Mouse (Mus musculus) liver, embryonic 16.5 days (tissue): Measurements from ENCODE around the gene Plekhj1. TPM values are rescaled to one million over a fixed set of nuclear protein-coding genes. Genes with fewer than 3 reads are reported as not detected.

Experiments
- ATAC-seq: fragments of 200-750 bp; cut with Nextera tagmentation; 2 replicates; pipeline ENCODE4 v1.8.0; 2017; ENCODE audit warnings: low read depth, mild to moderate bottlenecking, moderate number of reproducible peaks, moderate library complexity
- H3K27ac ChIP-seq: fragments of 300-500 bp; sonication (generic); 2 replicates; pipeline ENCODE4 v1.5.1; 2014; ENCODE audit warnings: mild to moderate bottlenecking, low read length
- H3K27me3 ChIP-seq: fragments of 300-500 bp; sonication (generic); 2 replicates; pipeline ENCODE4 v1.6.1; 2014; ENCODE audit warnings: low read depth, low read length, mixed read lengths; ENCODE audit not compliant: control insufficient read depth, insufficient read depth
- H3K36me3 ChIP-seq: fragments of 300-500 bp; sonication (generic); 2 replicates; pipeline ENCODE4 v1.6.1; 2014; ENCODE audit warnings: mild to moderate bottlenecking; ENCODE audit not compliant: control insufficient read depth, insufficient read depth
- H3K4me1 ChIP-seq: fragments of 300-500 bp; sonication (generic); 2 replicates; pipeline ENCODE4 v1.6.1; 2014; ENCODE audit warnings: low read depth, low read length, mixed read lengths; ENCODE audit not compliant: control insufficient read depth
- H3K4me2 ChIP-seq: fragments of 300-500 bp; sonication (generic); 2 replicates; pipeline ENCODE4 v1.6.1; 2014; ENCODE audit warnings: low read depth, low read length, mixed read lengths
- H3K4me3 ChIP-seq: fragments of 300-500 bp; sonication (generic); 2 replicates; pipeline ENCODE4 v1.5.1; 2014; ENCODE audit warnings: low read depth, mild to moderate bottlenecking, low read length
- H3K9ac ChIP-seq: fragments of 300-500 bp; sonication (generic); 2 replicates; pipeline ENCODE4 v1.6.1; 2014; ENCODE audit warnings: low read depth, low read length
- H3K9me3 ChIP-seq: fragments of 300-500 bp; sonication (generic); replicated peaks from 2 replicates; pipeline ENCODE4 v1.6.1; 2016; ENCODE audit warnings: low read length; ENCODE audit not compliant: control insufficient read depth
- WGBS: fragments of 180-500 bp; shearing (Covaris S2); extraction: QIAGEN DNeasy Blood & Tissue Kit; methylation state at CpG from one replicate; pipeline ENCODE4 v1.1.7; 2014; ENCODE audit not compliant: insufficient replicate concordance; 5-methylcytosine and 5-hydroxymethylcytosine counted together
- polyA plus RNA-seq: library from polyadenylated mRNA; unstranded; fragments of >200 nt; fragmentation: Nextera tagmentation; extraction: Ambion mirVana; gene quantifications from 2 replicates; pipeline ENCODE4 v1.2.1, GENCODE M21; 2015

Gene Plekhj1
- polyA plus RNA-seq, 1 experiment from 2014 or later: 61.4 TPM

- 11% methylated on average over 18 of the region's 18 CpGs for WGBS
- Histone ChIP-seq H3K4me3 (no peak overlapping the region), H3K9ac (no peak overlapping the region), H3K4me2 (no peak overlapping the region), H3K36me3 (peaks cover 9% of the 10 kb centered on the region), H3K4me1 (peaks cover 38% of the 10 kb centered on the region), H3K27me3 (peaks cover 61% of the 10 kb centered on the region), H3K27ac (no peak overlapping the region), H3K9me3 (no peaks in the 10 kb centered on the region)
- no peak for ATAC-seq
Measured at GRCm38 (mm10) chr10:80808985-80809632, 10.7 kb upstream of the Plekhj1 start.

DNA sequence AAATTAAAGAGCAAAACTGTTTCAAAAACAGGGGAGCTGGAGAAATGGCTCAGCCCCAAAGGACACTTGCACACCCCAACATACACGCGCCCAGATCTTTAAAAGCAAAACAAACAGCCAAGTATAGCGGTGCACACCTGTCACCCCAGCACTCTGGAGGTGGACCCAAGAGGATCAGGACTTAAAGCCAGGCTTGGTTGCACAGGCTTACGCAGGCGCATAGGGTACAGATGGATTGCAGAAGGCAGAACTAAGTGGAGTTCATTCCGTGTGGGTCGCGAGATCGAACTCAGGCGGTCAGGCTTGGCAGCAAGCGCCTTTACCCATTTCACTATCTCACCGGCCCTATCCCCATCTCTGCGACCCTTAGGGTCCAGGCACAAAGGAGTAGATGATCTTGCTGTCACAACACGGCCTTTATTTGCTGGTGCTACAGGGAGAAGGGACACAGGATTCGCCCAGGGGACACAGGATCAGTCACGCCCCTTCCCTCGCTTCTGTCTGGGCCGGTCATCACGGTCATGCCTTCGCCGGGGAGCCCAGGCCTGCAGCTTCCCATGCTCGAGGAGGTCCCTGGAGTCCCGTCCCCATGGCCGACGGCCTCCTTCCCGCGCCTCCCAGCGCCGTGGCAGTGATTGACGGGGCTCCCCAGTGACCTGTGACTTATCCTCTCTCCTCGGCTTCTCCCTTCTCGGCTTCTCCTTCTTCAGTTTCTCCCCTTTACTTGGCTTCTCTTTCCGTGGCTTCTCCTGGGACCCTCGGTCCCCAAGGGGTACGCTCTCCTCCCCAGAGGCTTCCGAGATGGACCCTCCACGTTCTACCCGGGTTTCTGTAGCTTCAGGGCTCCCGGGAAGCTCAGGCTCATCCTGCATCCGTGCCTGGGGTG is 9.9 kb upstream of the Plekhj1 start:
- peaks cover 17% of the 10 kb centered on the region for H3K36me3 ChIP-seq
- 0 out of 2 replicates have a peak overlapping the region, but pooled peaks have one; percentile 0 for H3K4me2 ChIP-seq
- H3K9ac ChIP-seq: no peak overlapping the region
- no peak overlapping the region for H3K27ac ChIP-seq
- no peaks in the 10 kb centered on the region for H3K9me3 ChIP-seq
- H3K27me3 ChIP-seq: peaks cover 60% of the 10 kb centered on the region
- 20% methylated on average over 40 of the region's 40 CpGs for WGBS
- H3K4me3 ChIP-seq: no peak overlapping the region
- no peak for ATAC-seq
- H3K4me1 ChIP-seq: peaks cover 38% of the 10 kb centered on the region

DNA sequence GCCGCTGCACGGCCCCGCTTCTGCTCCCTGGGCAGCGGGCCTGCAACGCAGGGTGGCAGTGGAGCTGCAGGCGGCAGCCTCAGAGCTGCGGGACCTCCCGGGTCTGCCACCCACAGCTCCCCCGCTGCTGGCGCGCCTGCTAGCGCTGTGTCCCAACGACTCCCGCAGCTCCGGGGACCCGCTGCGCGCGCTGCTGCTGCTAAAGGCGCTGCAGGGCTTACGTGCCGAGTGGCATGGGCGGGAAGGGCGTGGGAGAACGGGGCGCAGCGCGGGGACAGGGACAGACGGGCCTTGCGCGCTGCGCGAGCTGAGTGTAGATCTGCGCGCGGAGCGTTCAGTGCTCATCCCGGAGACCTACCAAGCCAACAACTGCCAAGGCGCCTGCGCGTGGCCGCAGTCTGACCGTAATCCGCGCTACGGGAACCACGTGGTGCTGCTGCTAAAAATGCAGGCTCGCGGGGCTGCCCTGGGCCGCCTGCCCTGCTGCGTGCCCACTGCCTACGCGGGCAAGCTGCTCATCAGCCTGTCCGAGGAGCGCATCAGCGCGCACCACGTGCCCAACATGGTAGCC is 8.7 kb upstream of the Plekhj1 start:
- under 1% methylated on average over 58 of the region's 58 CpGs for WGBS
- peaks cover 53% of the 10 kb centered on the region for H3K27me3 ChIP-seq
- no peaks in the 10 kb centered on the region for H3K9me3 ChIP-seq
- H3K4me1 ChIP-seq: peaks cover 38% of the 10 kb centered on the region
- H3K36me3 ChIP-seq: peaks cover 29% of the 10 kb centered on the region
- ATAC-seq: peak; percentile 59
- H3K9ac ChIP-seq: peak overlapping the region; percentile 42
- H3K4me2 ChIP-seq: peak overlapping the region; percentile 78
- H3K27ac ChIP-seq: no peak overlapping the region
- H3K4me3 ChIP-seq: peak overlapping the region; percentile 57

GRCm38 (mm10) chr10:80806341-80807056 is 8.1 kb upstream of the Plekhj1 start:
- Histone ChIP-seq H3K4me3 (peak overlapping the region; percentile 57), H3K27ac (no peak overlapping the region), H3K4me2 (peak overlapping the region; percentile 78), H3K9me3 (no peaks in the 10 kb centered on the region), H3K9ac (peak overlapping the region; percentile 42), H3K27me3 (peaks cover 50% of the 10 kb centered on the region), H3K4me1 (peaks cover 38% of the 10 kb centered on the region), H3K36me3 (peaks cover 36% of the 10 kb centered on the region)
- WGBS: 54% methylated on average over 34 of the region's 34 CpGs
- 0 out of 2 replicates have a peak, but pooled peaks have one; percentile 1 for ATAC-seq

DNA sequence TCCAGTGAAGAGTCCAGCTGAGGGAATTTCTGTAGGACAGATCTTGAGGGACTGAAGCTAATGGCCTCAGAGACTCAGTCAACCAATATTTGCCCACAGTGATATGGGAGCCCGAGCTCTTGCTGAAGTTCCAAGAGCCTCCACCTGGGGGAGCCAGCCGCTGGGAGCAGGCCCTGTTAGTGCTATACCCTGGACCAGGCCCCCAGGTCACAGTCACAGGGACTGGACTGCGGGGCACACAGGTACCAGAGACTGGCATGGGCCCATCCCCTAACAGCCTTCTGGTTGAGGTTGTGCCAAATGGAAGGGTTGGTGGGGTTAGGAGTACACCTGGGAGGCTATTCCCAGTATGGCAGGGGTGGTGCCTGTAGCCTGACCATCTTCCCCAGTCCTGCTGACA is 7.5 kb upstream of the Plekhj1 start:
- Histone ChIP-seq H3K27ac (no peak overlapping the region), H3K9ac (no peak overlapping the region), H3K9me3 (no peaks in the 10 kb centered on the region), H3K36me3 (peaks cover 41% of the 10 kb centered on the region), H3K4me1 (peaks cover 38% of the 10 kb centered on the region), H3K4me2 (no peak overlapping the region), H3K4me3 (no peak overlapping the region), H3K27me3 (peaks cover 46% of the 10 kb centered on the region)
- peak; percentile 64 for ATAC-seq
- 9% methylated on average over 3 of the region's 3 CpGs for WGBS

DNA sequence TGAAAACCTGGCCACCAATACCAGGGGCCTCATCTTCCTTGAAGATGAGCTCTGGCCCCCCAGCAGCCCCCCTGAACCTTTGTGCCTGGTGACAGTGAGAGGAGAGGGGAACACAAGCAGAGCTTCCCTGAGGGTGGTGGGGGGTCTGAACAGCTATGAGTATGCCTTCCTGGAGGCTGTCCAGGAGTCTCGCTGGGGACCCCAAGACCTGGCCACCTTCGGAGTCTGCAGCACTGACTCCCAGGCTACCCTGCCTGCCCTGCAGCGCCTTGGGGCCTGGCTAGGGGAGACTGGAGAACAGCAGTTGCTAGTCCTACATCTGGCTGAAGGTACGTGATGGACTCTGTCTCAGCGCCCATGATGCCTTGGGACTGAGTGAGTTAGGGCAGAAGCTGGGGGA is 6.9 kb upstream of the Plekhj1 start:
- Histone ChIP-seq H3K4me3 (no peak overlapping the region), H3K36me3 (peaks cover 42% of the 10 kb centered on the region), H3K4me2 (no peak overlapping the region), H3K9me3 (no peaks in the 10 kb centered on the region), H3K9ac (no peak overlapping the region), H3K4me1 (peaks cover 38% of the 10 kb centered on the region), H3K27ac (no peak overlapping the region), H3K27me3 (peaks cover 41% of the 10 kb centered on the region)
- WGBS: 77% methylated on average over 5 of the region's 5 CpGs
- no peak for ATAC-seq

GRCm38 (mm10) chr10:80804916-80805315 is 6.5 kb upstream of the Plekhj1 start, which contains the start of gene Amh:
Gene Amh, plus strand, starts transcription at chr10:80805243.
- H3K9me3 ChIP-seq: no peaks in the 10 kb centered on the region
- no peak for ATAC-seq
- WGBS: 66% methylated on average over 6 of the region's 6 CpGs
- H3K4me3 ChIP-seq: no peak within 1 kb of the TSS
- H3K9ac ChIP-seq: no peak within 1 kb of the TSS
- no peak within 1 kb of the TSS for H3K4me2 ChIP-seq
- peaks cover 42% of the 10 kb centered on the region for H3K4me1 ChIP-seq
- peaks cover 42% of the 10 kb centered on the region for H3K36me3 ChIP-seq
- no peak within 1 kb of the TSS for H3K27ac ChIP-seq
- peaks cover 37% of the 10 kb centered on the region for H3K27me3 ChIP-seq

DNA sequence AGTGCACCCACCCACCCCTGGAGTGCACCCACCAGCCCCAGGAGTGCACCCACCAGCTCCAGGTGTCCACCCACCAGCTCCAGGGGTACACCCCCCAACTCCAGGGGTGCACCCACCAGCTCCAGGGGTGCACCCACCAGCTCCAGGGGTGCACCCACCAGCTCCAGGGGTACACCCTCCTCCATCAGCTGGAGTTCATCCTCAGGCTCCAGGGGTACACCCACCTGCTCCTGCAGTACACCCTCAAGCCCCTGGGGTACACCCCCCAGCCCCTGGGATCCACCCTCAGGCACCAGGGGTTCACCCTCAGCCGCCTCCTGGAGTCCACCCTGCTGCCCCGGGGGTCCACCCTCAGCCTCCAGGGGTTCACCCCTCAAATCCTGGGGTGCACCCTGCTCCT is 5.9 kb upstream of the Plekhj1 start:
- 80% methylated on average over 2 of the region's 2 CpGs for WGBS
- Histone ChIP-seq H3K9ac (no peak overlapping the region), H3K36me3 (peaks cover 42% of the 10 kb centered on the region), H3K27me3 (peaks cover 31% of the 10 kb centered on the region), H3K9me3 (no peaks in the 10 kb centered on the region), H3K27ac (no peak overlapping the region), H3K4me2 (no peak overlapping the region), H3K4me1 (peaks cover 47% of the 10 kb centered on the region), H3K4me3 (no peak overlapping the region)
- ATAC-seq: no peak
